Mouse (Mus musculus) kidney, adult 11 months (tissue): ENCODE results near the gene Mup14.
"Not testable (repeated sequence)": the region's sequence is repeated elsewhere in the genome, so short reads cannot be mapped to it uniquely, and the experiment has no call there.

ENCODE experiments used
- DNase-seq: peaks from one replicate; pipeline ENCODE4 v3.0.0; 2022

The Mup14 gene

GRCm38 (mm10) chr4:61303900-61304299 lies at the start of gene Mup14:
Mup14 (minus strand) TSS chr4:61304000.
- not testable (repeated sequence) for DNase-seq

GRCm38 (mm10) chr4:61338108-61338507 lies 34.3 kb upstream of the Mup14 start:
- DNase-seq, result peak; percentile 77
